Mouse (Mus musculus): Measurements from ENCODE around the gene Cyb5r3.

Gene Cyb5r3

DNA sequence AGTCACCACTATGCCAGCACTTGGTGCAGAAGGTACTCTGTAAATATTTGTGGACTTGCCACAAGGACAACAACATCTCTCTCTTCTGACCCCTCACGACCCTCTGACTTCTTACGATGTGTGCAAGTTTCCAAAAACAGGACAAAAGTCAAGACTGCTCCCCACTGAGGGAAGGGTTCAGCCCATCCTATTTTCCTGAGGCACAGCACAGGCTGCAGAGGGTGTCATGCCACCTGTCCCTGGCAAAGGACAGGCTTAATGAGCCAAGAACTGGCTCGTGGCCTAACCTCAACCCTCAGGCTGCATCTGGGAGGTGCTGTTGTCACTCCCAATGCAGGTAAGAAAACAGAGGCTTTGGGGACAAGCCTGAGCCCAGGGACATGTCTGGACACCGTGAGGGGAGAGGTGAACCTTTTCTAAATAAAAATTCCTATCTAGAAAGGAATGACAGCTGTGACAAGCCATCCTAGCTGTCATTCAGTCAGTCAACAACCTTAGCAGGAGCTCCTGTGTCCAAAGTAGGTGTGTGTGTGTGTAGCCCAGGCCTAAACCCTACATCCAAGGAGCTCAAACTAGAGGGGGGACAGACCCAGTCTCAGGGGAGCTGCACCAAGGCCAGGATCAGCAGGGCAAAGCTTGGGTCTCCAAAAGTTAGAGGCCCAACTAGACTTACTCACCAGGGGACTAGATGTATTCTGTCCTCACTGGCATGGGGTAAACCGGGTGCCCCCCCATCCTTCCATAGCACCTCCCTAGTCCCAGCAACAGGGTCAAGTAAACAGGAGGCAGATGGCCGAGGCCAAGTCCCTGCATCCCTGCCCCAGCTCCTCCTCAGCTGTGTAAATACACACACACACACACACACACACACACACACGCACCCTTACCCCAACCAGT is 3.3 kb downstream of the Cyb5r3 start:
- no peak for DNase-seq

DNA sequence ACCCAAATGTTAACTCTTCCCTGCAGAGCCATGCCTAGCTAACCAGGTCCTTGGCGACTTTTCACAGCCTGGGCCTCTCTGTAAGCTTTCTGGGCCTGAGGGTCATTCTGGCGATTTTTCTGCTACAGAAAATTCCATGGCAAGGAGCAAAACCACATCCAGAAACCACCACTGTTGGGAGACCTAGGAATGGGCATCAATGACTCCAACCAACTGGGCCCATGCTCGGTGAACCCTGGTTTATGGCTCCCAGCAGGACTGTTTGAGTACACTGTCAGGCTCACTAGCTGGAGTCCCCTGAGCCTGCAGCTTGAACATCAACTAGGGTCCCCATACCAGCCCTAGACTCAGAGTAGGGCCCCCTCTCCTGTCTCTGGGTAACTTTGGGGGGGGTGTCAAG is 4.1 kb downstream of the Cyb5r3 start:
- DNase-seq = no peak

DNA sequence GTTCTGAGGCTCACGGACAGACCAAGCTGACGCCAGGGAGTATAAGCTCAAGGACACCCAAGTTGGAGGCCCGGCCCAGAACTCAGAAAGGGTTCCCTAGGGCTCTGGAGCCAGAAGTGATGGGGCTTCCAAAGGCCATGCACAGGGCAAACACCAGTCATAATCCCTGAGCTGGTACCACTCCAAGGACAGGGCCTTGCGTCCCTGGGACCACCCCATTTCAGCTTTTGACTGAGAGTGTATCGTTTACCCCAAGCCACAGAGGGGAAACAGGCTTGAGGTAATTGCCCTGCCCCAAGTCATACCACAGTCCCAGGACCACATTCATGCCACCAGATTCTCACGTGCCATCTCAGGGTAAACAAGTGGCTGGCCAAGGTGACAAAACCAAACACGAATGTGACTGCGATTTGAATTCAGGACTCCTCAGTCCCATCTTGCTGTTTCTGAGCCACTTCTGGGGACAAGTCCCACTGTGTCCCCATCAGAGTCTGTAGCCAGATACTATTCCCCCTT is 4.8 kb downstream of the Cyb5r3 start:
- DNase-seq = no peak

DNA sequence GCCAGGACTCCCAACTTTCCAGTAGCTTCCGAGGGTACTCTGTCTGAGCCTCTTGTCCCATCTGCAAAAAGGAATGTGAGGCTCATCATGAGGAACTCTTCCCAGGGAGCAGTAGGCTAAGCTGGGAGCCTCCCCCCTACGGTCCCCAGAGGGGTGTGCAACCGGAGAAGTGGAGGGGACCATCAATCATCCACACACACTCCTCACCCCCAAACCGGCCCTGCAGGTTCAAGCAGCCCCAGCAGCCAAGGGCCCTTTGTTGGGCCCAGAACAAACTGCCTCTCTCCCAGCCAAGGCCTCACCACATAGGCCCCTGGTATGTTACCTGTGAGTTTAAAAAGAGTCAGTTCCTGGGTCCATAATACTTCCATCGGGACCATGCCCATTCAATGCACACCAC is 5.3 kb downstream of the Cyb5r3 start:
- no peak for DNase-seq

DNA sequence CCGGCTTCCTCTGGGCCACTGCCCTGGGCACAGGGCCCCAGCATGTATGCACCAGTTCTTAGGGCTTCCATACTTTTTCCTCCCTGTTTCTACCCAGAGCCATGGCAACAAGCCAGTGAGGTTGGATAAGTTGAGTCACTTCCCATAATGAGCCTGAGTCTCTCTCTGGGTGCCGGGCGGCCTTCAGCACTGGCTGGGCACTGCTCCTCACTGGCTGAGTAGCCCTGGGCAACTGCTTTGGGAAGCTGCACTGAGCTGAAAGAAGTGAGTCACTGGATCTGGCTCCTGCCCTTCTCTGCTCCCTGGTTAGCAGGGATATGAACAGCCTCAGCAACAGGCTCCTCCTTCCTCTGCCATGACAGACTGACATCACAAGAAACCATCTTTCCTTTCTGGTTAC is 5.8 kb downstream of the Cyb5r3 start:
- no peak for DNase-seq

DNA sequence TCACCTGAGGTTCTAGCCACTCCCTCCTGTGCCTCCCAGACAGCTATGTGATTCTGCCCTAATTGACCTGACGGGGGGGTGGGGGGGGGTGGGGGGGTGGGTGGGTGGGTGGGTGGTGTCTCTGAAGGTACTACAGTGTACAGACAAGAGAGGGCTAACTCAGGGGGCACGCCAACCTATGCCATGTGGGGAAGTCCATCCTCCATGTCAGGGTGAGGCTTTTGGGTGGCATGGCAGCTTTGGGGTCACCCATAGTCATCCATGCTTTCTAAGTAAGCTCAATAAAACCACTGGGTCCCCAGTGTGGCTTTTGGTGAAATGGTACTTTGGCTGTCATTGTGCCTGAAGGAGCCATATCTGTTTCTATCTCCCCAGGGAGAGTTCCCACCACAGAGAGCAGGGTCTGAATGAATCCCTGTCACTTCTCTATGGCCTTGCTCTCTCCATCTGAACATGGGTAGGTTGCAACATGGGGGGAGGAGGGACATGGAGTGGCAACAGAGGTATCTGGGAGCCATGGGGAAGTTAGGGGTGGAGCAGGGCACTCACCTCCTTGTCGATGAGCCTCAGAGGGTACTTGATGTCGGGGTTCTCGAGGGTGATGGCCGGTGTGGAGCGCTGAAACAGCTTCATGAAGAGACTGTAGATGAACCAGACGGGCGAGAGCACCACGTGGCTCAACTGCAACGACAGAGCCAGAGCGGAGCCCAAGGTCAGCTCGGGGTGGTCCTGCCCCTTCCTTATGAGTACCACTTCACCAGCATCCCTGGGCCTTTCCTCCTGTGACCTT is 6.7 kb downstream of the Cyb5r3 start:
- DNase-seq = no peak

DNA sequence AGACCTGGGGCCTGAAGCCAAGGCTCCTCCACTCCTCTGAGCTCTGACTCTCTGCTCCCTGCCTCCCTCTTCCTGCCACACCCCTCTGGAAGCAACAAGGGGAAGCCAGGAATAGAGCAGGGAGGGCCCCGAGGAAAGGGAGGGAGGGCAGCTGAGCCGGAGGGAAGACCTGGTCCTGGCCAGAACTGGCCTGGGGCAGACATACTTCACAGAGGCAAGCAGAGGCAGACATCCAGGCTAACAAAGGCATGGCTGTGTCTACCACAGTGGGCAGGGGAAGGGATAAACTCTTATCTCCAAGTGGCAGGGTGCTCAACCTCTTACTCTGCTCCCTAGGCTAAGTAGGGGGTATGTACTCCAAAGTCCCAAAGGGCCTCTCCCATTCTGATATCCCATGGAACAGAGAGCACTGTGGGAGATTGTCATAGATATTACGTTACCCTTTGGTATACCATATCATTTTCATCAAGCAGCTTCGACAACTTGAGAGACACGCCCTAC is 7.4 kb downstream of the Cyb5r3 start:
- DNase-seq = no peak

DNA sequence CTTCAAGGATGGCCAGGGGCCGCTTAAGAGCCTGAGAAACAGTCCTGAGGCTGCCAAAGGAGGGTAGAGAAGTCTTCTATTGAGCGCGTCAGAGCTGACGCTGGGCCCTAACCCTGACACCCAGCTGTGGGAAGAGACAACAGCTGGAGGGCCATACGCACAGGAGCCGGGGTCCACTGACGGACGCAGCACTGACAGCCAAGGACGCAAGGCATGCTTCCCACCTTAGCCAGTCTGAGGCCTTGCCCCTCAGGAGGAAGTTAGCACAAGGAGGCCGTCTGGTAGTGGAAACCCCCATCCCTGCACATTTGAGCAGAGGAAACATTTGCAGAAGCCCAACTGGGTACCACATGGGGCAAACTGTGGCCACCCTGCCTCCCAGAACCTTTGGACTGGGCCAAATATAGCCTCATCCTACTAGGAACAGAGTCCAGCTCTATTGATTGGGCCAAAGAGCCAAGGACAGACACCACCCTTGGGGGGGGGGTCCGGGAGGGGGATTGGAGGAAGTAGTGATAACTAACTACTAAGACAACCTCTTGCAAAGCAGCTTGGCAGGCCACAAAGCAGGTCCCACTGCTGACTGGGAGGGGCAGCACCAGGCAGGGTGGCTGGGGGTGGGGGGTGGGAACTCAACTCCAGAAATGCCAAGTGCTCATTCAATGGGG is 9.4 kb downstream of the Cyb5r3 start:
- DNase-seq = no peak

DNA sequence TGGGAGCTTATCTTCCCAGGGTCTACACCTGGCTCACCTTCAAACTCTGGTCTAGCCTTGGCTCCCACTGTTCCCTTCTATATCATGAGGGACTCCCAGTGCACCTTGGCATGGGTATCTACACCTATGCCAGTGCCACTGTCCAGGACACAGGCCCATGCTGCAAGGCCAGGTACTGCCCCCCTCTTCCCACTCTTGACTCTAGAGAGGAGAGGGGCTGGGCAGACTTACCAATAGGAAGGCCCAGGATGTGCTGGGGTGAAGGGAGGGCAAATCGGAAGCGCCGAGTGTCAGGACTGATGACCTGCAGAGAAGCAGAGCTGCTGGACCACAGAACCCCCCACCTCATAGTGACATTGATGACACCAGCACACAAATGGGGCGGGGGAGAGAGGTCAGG is 10.4 kb downstream of the Cyb5r3 start:
- no peak for DNase-seq

DNA sequence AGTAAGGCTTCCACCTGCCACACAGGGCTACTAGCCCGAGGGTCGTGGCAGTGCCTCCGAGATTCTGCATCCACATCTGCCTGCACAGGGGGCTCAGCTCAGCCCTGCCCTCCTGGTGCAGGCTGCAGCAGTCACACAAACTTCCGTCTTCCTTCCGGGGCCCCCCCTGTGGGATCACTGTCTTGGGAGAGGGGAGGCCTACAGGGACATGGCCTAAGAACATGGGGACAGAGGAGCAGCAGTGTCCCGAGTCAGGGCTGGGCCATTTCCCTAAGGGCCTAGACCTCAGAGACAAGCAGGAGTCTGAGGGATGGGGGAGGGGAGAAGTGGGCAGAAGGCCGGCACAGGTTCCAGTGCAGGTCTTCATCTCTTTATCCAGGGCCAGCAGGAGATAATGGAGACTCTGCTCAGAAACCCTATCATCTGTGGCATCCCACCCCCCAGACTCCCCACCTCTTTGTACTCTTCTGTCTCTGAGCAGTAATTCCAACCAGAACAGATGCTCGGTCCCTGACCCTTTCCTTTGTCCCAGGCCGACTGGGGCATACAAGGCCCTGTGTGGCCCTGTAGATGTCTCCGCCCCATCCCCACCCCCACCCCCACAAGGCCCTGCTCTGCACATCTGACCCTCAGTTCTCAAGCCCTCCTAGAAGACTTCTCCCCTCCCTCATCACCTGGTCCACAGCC is 11.2 kb downstream of the Cyb5r3 start:
- DNase-seq = no peak

DNA sequence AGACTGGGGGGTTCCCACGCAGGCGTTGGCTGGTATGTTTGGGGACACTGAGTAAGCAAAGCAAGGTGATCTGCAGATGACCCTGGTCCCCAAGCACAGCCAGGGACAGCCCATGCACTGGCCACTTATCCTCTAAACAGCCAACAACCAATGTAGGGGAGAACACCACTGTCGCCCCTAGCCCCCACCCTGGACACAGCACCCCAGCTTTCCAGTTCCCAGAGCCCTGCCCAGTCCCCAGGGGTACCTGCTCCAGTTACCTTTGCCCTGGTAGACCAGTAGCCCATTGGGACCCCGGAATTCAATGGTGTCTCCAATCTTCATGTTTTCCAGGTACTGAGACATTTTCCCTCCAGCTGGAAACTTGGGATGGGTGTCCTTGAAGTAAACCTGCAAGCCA is 11.8 kb downstream of the Cyb5r3 start:
- no peak for DNase-seq

DNA sequence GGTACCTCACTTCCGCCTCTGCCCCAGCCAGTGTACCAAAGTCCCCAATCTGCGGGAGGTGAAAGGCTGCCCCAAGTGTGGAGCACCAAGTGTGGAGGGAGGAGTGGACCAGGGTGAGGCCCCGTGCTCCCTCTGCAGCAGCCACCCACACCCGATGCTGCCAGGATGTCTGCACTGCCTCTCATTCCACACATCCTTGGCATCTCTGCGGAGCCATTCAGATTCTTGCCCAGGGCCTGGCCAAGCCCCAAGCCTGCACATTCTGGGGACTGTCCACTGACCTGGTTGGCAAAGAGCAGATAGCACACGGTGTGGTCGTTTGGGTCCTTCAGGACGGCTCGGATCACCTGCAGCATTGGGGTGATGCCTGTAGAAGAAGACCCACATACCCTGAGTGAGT is 12.6 kb downstream of the Cyb5r3 start:
- DNase-seq = no peak

DNA sequence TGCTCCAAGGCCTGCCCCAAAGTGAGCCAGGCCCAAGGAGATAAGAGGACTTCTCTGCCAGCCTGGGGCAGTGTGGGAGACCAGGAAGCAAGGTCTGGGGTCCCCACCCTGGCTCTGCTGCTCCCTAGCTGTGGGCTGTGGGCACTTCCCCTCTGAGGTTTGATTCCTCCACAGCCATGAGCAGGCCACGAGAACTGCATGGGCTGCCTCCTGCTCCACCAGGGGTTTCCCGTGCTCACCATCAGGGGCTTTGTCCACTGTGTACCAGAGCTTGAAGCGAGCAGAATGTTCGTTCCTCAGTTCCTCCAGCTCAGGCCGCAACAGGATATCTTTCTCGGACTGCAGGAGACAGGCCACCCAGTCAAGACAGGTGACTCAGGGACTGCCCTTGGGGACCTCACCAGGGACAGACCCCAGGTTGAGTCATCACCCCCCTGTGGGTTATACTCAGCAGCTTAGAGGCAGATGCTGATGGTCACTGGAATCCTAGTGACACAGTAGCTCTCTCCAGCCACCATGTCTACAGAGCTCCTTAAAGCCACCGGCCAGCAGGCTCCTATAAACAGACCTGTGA is 13.7 kb downstream of the Cyb5r3 start:
- DNase-seq = no peak

DNA sequence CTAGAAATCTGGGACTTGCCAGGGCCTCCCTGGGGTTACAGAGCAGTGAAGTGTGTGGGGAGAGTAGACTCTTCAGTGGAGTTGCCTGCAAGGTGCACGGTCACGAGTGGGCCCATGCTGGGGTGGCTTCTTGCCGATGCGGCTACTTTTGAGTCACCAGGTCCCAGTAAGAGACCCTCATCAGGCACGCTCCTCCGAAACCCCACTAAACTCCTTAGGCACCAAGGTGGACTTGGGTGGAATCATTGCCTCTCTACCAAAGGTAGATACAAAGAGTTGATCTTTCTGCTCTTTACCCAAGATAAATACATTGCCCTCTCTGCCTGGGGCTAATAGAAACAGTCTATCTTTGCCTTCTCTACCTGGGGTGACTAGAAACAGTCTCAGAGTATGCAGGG is 14.7 kb downstream of the Cyb5r3 start:
- no peak for DNase-seq

DNA sequence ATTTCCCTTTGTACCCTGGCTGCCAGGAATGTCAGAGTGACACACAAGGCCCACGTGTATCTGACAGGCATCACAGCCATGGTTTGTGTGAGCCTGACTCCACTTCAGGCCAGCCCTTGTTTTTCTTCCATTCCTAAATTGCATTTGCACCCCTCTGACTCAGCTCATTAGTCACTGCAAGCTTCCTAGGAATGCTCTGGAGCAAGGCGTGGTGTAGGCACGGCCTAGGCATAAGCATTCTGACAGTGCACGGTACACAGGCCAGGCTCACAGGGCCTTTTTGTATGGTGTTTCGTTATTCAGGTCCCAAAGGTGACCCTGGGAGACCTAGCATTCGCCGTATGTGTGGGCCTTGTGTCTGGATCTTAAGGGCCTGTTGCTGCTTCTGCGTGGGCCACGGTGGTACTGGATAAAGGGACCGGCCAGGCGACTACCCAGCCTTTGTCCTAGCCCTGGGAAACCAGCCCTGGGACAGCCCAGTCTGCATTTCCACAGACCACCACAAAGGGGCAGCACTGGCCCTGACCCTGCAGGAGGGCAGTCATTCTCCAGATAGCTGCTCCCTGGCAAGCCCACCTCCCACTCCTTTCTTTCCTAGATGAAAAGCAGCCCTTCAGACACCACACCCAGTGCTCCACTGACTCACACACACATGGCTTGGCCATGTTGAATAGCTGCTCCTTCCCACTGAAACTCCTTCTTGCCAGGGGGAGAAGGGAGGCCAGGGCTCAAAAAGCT is 15.3 kb downstream of the Cyb5r3 start:
- no peak for DNase-seq

DNA sequence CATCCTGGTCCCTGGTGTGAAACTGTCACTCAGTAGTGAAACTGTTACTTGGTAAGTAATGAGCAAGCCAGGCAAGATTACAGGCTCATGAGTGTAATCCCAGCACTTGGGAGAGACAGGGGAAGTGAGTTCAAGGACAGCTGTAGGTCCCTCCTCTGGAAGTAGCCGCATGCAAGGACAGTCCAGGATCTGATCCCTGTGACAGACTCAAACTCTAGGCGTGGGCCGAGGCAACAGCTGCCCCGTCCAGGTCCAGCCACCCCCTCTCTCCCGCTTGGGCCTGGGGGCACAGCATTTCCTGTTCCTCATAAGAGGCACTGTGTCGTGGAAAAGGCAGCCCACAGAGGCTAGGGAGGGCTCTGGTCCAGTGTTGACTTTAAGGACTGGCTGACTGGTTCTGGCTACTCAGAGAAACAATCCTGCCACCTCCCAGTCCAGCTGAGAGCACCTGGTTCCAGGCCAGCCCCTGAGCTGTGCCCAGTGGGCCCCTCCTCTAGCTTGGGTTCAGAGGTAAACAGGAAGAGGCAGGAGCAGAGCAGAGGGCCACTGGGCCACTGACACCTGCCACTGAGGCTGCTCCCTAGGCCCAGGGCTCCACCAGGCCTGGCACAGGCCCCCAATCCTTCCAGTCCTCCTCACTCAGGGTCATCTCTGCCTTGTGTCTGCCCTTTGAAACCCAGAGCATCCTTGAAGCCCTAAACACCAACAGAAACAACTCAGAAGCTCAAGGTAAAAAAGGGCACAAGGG is 16.5 kb downstream of the Cyb5r3 start:
- no peak for DNase-seq

DNA sequence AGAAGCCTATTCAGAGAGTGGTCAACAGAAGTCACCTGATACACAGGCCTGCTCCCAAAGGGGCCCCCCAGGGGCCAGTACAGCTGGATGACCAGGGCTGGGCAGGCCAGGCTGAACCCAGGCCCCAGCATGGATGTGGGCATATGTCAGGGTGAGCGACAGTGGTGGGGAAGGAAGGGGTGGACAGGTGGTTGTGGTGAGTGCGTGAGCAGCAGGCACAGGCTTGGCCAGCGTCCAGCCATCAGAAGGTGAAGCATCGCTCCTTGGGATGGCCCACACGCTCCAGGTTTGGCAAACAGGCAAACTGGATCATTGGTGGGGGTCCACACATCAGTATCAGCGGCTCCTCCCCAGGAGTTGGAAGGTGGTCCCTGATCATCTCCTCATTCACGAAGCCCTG is 18.1 kb downstream of the Cyb5r3 start:
- DNase-seq = no peak

DNA sequence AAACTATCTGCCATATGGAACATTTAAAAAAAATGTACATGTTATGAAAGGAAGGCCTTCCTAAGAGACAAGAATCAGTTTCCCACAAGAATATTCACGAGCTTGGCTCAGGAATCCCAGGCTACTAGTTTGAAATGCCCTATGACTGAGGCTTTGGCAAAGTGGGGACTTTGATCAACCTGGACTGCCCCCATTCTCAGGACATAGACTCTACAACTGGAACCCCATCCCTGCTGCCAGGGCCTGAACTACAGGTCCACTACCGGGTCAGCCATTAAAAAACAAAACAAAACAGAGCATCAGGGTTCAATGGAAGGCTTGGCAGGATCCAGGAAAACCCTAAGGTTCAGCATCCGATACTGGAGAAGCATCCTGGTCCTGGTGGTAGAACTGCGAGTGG is 21.7 kb downstream of the Cyb5r3 start:
- no peak for DNase-seq

DNA sequence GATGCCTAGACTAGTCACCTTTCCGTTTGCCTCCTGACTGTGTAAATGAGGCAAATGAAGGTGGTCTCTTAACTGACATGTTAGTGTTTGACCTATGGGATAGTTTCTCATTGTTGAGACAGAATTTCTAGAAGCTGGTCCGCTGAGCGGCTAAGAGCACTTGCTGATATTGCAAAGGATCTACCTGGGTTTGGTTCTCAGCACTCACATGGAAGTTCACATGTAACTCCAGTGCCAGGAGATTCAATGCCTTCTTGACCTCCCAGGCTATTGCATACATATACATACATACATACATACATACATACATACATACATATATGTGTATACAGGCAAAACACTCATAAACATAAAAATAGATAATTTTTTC is 22.3 kb downstream of the Cyb5r3 start:
- no peak for DNase-seq

DNA sequence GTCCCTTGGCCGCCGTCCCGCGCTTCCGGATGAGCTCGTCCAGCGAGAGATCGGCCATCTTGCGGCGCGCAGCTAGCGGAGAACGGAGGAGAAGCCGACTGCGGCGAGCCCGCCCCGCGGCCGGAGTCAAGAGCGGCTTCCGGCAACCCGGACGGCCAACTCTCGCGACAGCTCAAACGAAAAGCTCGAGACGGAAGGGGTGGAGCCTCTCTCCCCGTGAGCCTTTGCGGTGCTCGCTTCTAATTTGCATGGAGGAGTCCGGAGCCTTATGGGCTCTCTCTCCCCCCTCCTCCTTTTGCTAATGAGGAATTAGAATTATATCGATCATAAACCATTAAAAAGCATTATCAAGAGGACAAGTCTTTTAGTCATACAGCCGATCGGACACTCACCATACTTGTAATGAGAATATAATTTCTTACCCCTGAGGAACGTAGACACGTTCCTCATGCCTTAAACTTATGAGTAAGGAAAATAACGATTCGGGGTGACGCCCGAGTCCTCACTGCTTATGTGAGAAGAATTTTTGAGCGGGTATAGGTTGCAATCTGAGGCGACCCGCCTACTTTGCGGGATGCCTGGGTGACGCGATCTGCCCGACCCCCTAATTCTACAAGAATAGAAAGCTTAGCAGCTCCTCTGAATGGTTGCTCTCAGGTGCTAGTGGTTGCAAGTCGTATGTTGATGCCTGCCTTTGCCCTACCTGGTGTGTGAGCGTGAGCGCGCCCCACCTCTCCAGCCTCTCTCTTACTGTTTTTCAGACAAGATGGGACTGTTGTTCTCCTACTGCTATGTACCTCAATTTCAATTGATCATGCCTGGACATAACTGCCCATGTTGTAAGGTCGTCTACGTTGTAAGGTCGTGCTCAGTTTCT is 23.0 kb downstream of the Cyb5r3 start, which contains the start of gene Poldip3:
Poldip3 (minus strand) TSS at position 189 of the 877 bp plus-strand sequence.
- peak; percentile 97 for DNase-seq

Measured in right cerebral cortex, postnatal 14 days (tissue).